Mouse (Mus musculus): ENCODE data around the gene Tmem115. TPM values are rescaled to one million over a fixed set of nuclear protein-coding genes. Genes with fewer than 3 reads are reported as not detected.

The Tmem115 gene
- polyA plus RNA-seq, 1 experiment from 2014 or later, result 46.0 TPM

DNA sequence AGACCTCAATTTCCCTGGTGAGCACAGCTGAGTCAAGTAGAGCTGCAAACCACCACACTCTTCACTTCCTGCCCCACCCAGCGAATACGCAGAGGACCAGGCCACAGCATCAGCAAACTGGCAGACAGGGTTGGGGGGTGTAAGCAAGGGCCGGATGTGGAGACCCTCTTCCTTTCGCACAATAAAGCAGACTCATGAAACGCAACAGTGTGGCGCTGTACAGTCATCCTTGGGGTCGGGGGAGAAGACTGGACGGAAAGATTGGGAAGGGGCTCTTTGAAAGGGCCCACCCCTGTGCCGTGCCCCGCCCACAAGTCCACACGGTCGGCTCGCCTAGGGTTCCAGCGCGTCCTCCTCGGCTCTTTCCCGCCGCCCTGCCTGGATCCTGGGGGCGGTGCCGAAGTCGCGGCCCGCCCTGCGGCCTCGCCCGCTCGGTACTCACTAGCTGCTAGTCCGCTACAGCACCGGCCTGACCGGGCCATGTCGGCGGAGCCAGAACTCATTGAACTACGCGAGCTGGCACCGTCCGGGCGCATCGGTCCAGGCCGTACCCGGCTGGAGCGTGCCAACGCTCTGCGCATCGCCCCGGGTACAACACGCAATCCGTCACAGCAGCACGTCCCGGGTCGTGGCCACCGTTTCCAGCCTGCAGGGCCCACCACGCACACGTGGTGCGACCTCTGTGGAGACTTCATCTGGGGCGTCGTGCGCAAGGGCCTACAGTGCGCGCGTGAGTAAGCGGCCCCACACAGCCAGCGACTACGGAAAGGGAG is 17.6 kb downstream of the Tmem115 start, which contains the start of gene Rassf1:
Rassf1 (plus strand) TSS at position 439 of the 773 bp plus-strand sequence.
- Histone ChIP-seq H3K4me3 (ENCODE audit: low read length) (peak within 1 kb of the TSS; percentile 43), H3K9me3 (ENCODE audit: control insufficient read depth, low read length) (no peaks in the 10 kb centered on the region), H3K9ac (ENCODE audit: low read depth, low read length) (peak within 1 kb of the TSS; percentile 68), H3K27ac (ENCODE audit: low read depth, low read length) (peak within 1 kb of the TSS; percentile 14; the same call in 1 of the 2 replicates), H3K36me3 (ENCODE audit: control insufficient read depth, insufficient read depth, low read length) (no peaks in the 10 kb centered on the region), H3K4me1 (ENCODE audit: control insufficient read depth, insufficient read depth, low read depth, low read length) (peaks cover 38% of the 10 kb centered on the region), H3K4me2 (ENCODE audit: low read length) (peak within 1 kb of the TSS; percentile 73), H3K27me3 (replicated peaks; ENCODE audit: control insufficient read depth, insufficient read depth, low read length) (peaks cover 24% of the 10 kb centered on the region)
- ATAC-seq, result no peak
- WGBS, result 3% methylated on average over 57 of the region's 63 CpGs

DNA sequence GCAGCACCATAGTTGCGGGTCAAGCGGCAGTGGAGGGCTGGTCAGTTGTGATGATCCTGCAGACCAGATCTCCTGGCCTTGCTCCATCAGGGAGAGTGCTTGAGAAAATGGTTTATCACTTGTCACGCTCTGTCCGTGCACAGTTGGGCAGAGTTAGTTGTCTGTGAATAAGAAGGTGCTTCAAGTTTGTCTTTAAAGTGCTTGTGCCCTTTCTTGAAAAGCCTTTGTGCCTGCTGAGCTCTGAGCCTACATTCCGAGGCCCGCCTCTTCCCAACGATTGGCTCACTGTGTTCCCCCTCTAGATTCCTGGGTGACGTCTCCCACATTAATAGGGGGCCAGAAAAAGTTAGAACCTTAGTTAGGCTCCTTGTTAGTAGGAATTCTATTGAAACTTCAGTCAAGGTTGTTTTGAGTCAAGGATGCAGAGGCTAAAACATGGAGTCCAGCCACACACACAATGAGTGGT is 18.2 kb downstream of the Tmem115 start:
- H3K4me3 ChIP-seq (ENCODE audit: low read length), result peak overlapping the region; percentile 43
- H3K4me2 ChIP-seq (ENCODE audit: low read length), result peak overlapping the region; percentile 73
- no peak for ATAC-seq
- H3K9me3 ChIP-seq (ENCODE audit: control insufficient read depth, low read length), result no peaks in the 10 kb centered on the region
- H3K9ac ChIP-seq (ENCODE audit: low read depth, low read length), result peak overlapping the region; percentile 68
- no peaks in the 10 kb centered on the region for H3K36me3 ChIP-seq (ENCODE audit: control insufficient read depth, insufficient read depth, low read length)
- peaks cover 24% of the 10 kb centered on the region for H3K27me3 ChIP-seq (replicated peaks; ENCODE audit: control insufficient read depth, insufficient read depth, low read length)
- peaks cover 40% of the 10 kb centered on the region for H3K4me1 ChIP-seq (ENCODE audit: control insufficient read depth, insufficient read depth, low read depth, low read length)
- WGBS, result 15% methylated on average over 8 of the region's 8 CpGs
- H3K27ac ChIP-seq (ENCODE audit: low read depth, low read length), result 0 out of 2 replicates have a peak overlapping the region, but pooled peaks have one; percentile 14

DNA sequence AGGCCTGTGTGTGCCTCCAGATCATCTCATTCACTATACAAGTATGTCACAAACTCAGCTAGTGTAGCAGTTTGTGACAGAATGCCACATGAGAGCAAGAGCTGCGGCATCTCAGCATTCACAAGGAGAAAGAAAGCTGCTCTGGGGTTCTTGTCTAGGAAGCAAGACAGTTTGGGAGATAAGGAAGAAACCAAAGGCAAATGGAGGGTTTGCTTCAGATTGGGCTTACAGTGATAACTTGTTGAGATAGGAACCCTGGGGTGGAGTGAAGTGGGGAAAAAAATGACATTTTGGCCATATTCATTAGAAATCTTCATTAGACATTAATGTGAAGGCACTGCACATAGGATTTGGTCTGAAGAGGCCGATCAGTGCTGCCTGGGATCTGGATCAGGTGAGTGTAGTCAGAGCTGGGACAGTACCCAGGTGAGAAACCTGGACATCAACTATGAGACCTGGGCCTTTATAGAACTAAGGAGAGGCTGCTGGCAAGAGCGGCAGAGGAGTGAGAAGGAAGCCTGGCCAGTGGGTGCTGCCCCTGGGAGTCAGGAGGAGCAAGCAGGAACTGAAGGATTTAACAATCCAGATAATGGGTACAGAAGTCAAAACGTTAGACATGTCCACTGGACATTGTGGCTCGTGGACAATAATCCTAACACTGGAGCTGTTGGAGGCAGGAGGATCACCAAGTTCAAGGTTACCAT is 19.1 kb downstream of the Tmem115 start:
- H3K4me2 ChIP-seq (ENCODE audit: low read length), result peak overlapping the region; percentile 96; the same call in 1 of the 2 replicates
- H3K27me3 ChIP-seq (replicated peaks; ENCODE audit: control insufficient read depth, insufficient read depth, low read length), result peaks cover 24% of the 10 kb centered on the region
- H3K4me3 ChIP-seq (ENCODE audit: low read length), result no peak overlapping the region; the same call in 1 of the 2 replicates
- no peak overlapping the region for H3K27ac ChIP-seq (ENCODE audit: low read depth, low read length)
- WGBS, result 81% methylated on average over 5 of the region's 5 CpGs
- no peak for ATAC-seq
- peaks cover 34% of the 10 kb centered on the region for H3K4me1 ChIP-seq (ENCODE audit: control insufficient read depth, insufficient read depth, low read depth, low read length)
- peaks cover 5% of the 10 kb centered on the region for H3K36me3 ChIP-seq (ENCODE audit: control insufficient read depth, insufficient read depth, low read length)
- no peaks in the 10 kb centered on the region for H3K9me3 ChIP-seq (ENCODE audit: control insufficient read depth, low read length)
- H3K9ac ChIP-seq (ENCODE audit: low read depth, low read length), result no peak overlapping the region; the same call in 1 of the 2 replicates

DNA sequence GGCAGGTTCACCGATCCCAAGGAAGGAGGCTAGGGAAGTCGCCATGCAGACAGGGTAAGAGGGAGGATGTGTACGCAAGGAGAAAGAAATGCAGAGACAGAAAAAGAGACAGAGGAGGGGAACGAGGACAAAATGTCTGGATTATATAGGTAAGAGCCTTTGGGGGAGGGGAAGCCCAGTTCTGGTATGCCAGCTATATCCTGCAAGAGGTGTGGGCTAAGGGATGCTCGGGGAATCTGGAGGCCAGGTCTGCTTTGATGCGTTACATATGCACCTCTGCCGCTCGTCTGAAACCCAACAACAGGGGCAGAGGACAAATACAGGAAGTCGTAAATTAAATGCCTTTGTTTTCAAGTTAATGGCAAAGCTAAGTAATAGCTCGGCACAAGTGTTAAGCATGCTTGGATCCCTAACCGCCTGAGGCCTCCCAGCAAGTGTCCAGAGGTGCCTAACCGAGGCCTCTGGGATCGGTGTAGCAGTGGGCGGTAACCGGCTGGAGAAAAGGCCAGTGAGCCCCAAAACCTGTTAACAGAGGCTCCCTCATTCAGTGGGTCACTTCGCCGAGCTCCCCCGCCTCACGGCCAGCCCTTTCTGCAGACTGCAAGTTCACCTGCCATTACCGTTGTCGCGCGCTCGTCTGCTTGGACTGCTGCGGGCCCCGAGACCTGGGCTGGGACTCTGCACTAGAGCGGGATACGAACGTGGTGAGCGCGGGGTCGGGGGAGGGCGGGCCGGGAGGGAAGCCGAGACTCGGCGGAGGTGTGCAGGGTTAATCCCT is 20.0 kb downstream of the Tmem115 start:
- Histone ChIP-seq H3K9me3 (ENCODE audit: control insufficient read depth, low read length) (no peaks in the 10 kb centered on the region), H3K9ac (ENCODE audit: low read depth, low read length) (peak overlapping the region; percentile 80), H3K4me2 (ENCODE audit: low read length) (peak overlapping the region; percentile 96), H3K27me3 (replicated peaks; ENCODE audit: control insufficient read depth, insufficient read depth, low read length) (peaks cover 24% of the 10 kb centered on the region), H3K4me1 (ENCODE audit: control insufficient read depth, insufficient read depth, low read depth, low read length) (peaks cover 34% of the 10 kb centered on the region), H3K4me3 (ENCODE audit: low read length) (peak overlapping the region; percentile 81), H3K36me3 (ENCODE audit: control insufficient read depth, insufficient read depth, low read length) (peaks cover 10% of the 10 kb centered on the region), H3K27ac (ENCODE audit: low read depth, low read length) (peak overlapping the region; percentile 92)
- peak; percentile 68 for ATAC-seq
- 7% methylated on average over 35 of the region's 37 CpGs for WGBS

DNA sequence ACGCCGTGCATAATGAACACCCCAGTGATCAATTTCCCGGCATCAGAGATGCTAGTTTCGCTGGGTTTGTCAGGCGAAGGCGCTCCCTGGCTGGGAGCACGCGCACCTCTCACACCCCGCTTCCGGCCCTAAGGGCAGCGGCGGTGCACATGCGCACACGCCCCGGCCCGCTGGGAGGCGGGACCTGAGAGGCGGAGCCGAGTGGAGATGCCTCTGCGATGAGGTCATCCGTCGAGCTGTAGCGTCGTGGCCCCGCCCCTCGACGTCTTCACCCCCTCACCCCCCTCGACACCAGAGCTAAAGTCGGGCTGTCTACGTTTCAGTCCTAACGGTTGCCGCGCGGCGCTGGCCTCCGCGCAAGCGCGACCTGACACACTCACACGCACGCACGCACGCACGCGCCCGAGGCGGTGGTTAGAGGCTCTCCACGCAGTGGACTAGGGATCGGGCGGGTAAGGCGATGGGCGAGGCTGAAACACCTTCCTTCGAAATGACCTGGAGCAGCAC is 20.6 kb downstream of the Tmem115 start:
- WGBS, result under 1% methylated on average over 53 of the region's 53 CpGs
- ATAC-seq, result peak; percentile 94
- no peaks in the 10 kb centered on the region for H3K9me3 ChIP-seq (ENCODE audit: control insufficient read depth, low read length)
- H3K27me3 ChIP-seq (replicated peaks; ENCODE audit: control insufficient read depth, insufficient read depth, low read length), result peaks cover 22% of the 10 kb centered on the region
- H3K4me3 ChIP-seq (ENCODE audit: low read length), result peak overlapping the region; percentile 81
- peak overlapping the region; percentile 96 for H3K4me2 ChIP-seq (ENCODE audit: low read length)
- H3K9ac ChIP-seq (ENCODE audit: low read depth, low read length), result peak overlapping the region; percentile 87
- H3K4me1 ChIP-seq (ENCODE audit: control insufficient read depth, insufficient read depth, low read depth, low read length), result peaks cover 34% of the 10 kb centered on the region
- H3K27ac ChIP-seq (ENCODE audit: low read depth, low read length), result peak overlapping the region; percentile 92
- H3K36me3 ChIP-seq (ENCODE audit: control insufficient read depth, insufficient read depth, low read length), result peaks cover 15% of the 10 kb centered on the region

DNA sequence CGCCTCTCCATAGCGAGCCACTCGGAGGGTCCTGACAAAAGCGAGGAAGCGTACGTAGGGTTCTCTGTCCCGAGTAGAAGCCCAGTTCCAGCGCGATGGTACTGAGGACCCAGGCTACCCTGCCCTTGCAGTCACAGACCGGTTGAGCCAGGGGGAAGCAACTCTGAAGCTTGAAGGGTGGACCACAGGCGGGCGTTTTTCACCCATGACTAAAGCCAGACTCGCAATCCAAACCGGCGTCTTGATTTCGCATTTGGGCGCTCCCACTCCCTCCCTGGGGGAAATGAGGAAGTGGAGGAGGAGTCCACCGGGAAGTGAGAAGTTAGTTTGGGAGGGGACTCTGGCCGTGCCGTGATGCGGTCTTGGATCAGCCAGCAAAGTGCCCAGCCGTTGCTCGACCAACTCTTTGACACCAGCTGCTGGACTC is 21.3 kb downstream of the Tmem115 start:
- under 1% methylated on average over 23 of the region's 23 CpGs for WGBS
- Histone ChIP-seq H3K27me3 (replicated peaks; ENCODE audit: control insufficient read depth, insufficient read depth, low read length) (peaks cover 19% of the 10 kb centered on the region), H3K4me1 (ENCODE audit: control insufficient read depth, insufficient read depth, low read depth, low read length) (peaks cover 34% of the 10 kb centered on the region), H3K4me2 (ENCODE audit: low read length) (peak overlapping the region; percentile 96), H3K36me3 (ENCODE audit: control insufficient read depth, insufficient read depth, low read length) (peaks cover 22% of the 10 kb centered on the region), H3K9ac (ENCODE audit: low read depth, low read length) (peak overlapping the region; percentile 87), H3K9me3 (ENCODE audit: control insufficient read depth, low read length) (no peaks in the 10 kb centered on the region), H3K4me3 (ENCODE audit: low read length) (peak overlapping the region; percentile 81), H3K27ac (ENCODE audit: low read depth, low read length) (peak overlapping the region; percentile 92)
- no peak; the same call in none of the 2 replicates for ATAC-seq

DNA sequence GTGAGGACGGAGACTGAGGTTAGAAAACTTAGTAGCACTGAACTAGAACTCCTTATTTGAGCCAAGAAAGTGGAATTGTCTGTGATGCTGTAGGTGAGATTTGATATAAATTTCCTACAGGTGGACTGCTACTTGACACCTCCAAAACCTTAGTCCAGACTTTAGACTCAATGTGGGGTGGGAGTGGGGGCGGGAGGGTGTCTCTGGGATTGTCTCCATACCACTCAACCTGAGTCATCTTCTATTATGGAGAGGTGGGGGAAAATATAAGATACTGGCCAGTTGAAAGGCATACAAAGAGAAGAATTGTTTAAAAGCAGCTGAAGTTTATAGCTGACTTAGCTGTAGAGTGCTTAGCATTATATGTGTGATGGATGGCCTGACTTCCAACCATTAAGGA is 22.0 kb downstream of the Tmem115 start:
- 45% methylated on average over 2 of the region's 2 CpGs for WGBS
- Histone ChIP-seq H3K9ac (ENCODE audit: low read depth, low read length) (peak overlapping the region; percentile 87), H3K9me3 (ENCODE audit: control insufficient read depth, low read length) (no peaks in the 10 kb centered on the region), H3K27me3 (replicated peaks; ENCODE audit: control insufficient read depth, insufficient read depth, low read length) (peaks cover 15% of the 10 kb centered on the region), H3K4me2 (ENCODE audit: low read length) (peak overlapping the region; percentile 96), H3K4me3 (ENCODE audit: low read length) (peak overlapping the region; percentile 81), H3K4me1 (ENCODE audit: control insufficient read depth, insufficient read depth, low read depth, low read length) (peaks cover 34% of the 10 kb centered on the region), H3K27ac (ENCODE audit: low read depth, low read length) (no peak overlapping the region), H3K36me3 (ENCODE audit: control insufficient read depth, insufficient read depth, low read length) (peaks cover 22% of the 10 kb centered on the region)
- no peak for ATAC-seq

DNA sequence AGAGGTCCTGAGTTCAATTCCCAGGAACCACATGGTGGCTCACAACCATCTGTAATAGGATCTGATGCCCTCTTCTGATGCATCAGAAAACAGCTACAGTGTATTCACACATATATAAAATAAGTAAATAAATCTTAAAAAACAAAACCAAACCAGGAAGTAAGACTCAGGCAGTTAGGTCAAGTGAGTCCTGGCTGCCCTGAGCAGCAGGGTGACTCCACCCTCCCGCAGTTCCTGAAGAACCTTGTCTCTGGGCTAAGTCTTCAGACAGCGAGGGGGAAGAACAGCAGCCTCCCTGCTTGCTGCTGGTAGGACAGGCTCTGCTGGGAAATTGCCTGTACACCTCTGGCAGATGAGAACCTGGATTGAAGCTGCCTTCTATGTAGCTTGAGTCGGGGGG is 22.6 kb downstream of the Tmem115 start:
- WGBS, result 80% methylated on average over 3 of the region's 3 CpGs
- Histone ChIP-seq H3K9ac (ENCODE audit: low read depth, low read length) (no peak overlapping the region; the same call in 1 of the 2 replicates), H3K4me3 (ENCODE audit: low read length) (no peak overlapping the region)

More for the DNA sequence above, 22.6 kb downstream of the Tmem115 start:
- peak overlapping the region; percentile 96 for H3K4me2 ChIP-seq (ENCODE audit: low read length)
- peaks cover 28% of the 10 kb centered on the region for H3K4me1 ChIP-seq (ENCODE audit: control insufficient read depth, insufficient read depth, low read depth, low read length)
- no peaks in the 10 kb centered on the region for H3K9me3 ChIP-seq (ENCODE audit: control insufficient read depth, low read length)
- H3K27me3 ChIP-seq (replicated peaks; ENCODE audit: control insufficient read depth, insufficient read depth, low read length), result peaks cover 9% of the 10 kb centered on the region
- no peak for ATAC-seq
- no peak overlapping the region for H3K27ac ChIP-seq (ENCODE audit: low read depth, low read length)
- peaks cover 23% of the 10 kb centered on the region for H3K36me3 ChIP-seq (ENCODE audit: control insufficient read depth, insufficient read depth, low read length)
